Mouse (Mus musculus) cortical plate, adult 2 months (tissue): ENCODE results near the gene Gm10401.

ENCODE experiments used
- CTCF ChIP-seq: fragments of 200-500 bp; IDR thresholded peaks from 2 replicates; pipeline ENCODE4 v1.5.1; 2011; ENCODE audit warnings: mild to moderate bottlenecking, control low read depth, low read length; ENCODE audit not compliant: insufficient read depth; ENCODE audit errors: extremely low read depth
- POLR2A ChIP-seq: fragments of 200-500 bp; IDR thresholded peaks from 2 replicates; pipeline ENCODE4 v1.6.1; 2011; ENCODE audit warnings: mild to moderate bottlenecking, low read length, control low read depth; ENCODE audit not compliant: insufficient read depth; ENCODE audit errors: extremely low read depth

- TF ChIP-seq CTCF: no peak
- no peak for TF ChIP-seq POLR2A
Observed at GRCm38 (mm10) chr5:115098195-115098594, at the start of gene Gm10401.
